Mouse (Mus musculus) gastrocnemius, adult 2 months (tissue): ENCODE results near the gene Kif21b. TPM values are rescaled to one million over a fixed set of nuclear protein-coding genes. Genes with fewer than 3 reads are reported as not detected.

Experiments used
- DNase-seq: peaks from one replicate; pipeline ENCODE4 v3.0.0; 2022
- H3K27ac ChIP-seq: fragments of 200-600 bp; 2 replicates; pipeline ENCODE4 v1.8.1; 2022; ENCODE audit warnings: mild to moderate bottlenecking
- H3K4me3 ChIP-seq: fragments of 200-600 bp; 2 replicates; pipeline ENCODE4 v1.8.1; 2022; ENCODE audit warnings: mild to moderate bottlenecking, moderate library complexity
- CTCF ChIP-seq: fragments of 200-600 bp; IDR thresholded peaks from 2 replicates; pipeline ENCODE4 v1.8.1; 2022; ENCODE audit warnings: antibody characterized with exemption, mild to moderate bottlenecking, moderate library complexity
- intact Hi-C: fragments of 180-260 bp; cut with DNase I; formaldehyde crosslinking; loops from one replicate; pipeline ENCODE4 v1.15.1; 2025
- total RNA-seq, 2 experiments: library from RNA; stranded (reverse); gene quantifications; 2 replicates each; pipeline ENCODE4 v1.2.3; 2021

Gene Kif21b
- total RNA-seq, 2 experiments from 2014 or later, result 0.46 to 0.47 TPM

GRCm38 (mm10) chr1:136142336-136142735 lies 11.1 kb downstream of the Kif21b start:
- DNase-seq, result no peak
- intact Hi-C loops, result no loop called here
- Histone ChIP-seq H3K4me3 (no peak overlapping the region), H3K27ac (no peak overlapping the region)
- TF ChIP-seq CTCF, result no peak

DNA sequence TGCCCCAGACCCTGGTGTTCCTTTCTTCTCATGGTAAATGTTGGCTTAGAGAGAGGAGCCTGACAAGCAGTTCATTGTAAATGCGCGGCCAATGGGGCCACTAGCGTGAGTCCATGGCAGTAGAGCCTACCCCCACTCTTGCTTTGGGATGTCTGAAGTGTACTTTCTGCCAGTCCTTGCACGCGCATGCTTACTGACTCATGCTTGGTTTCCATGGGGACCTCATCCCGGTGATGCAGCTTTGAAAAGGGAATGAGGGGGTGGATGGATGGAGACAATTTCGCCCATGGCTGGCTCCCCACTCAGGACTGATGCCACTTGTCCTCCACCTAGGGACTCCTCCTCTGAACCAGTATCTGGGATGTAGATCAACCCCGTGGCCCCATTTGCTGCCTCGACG lies 12.3 kb downstream of the Kif21b start:
- H3K4me3 ChIP-seq, result no peak overlapping the region
- TF ChIP-seq CTCF, result no peak
- intact Hi-C loops, result no loop called here
- no peak for DNase-seq
- H3K27ac ChIP-seq, result no peak overlapping the region

GRCm38 (mm10) chr1:136149702-136150101 lies 18.5 kb downstream of the Kif21b start:
- no peak for TF ChIP-seq CTCF
- intact Hi-C loops, result no loop called here
- Histone ChIP-seq H3K27ac (no peak overlapping the region), H3K4me3 (no peak overlapping the region)
- no peak for DNase-seq

- no peak for DNase-seq
- Histone ChIP-seq H3K4me3 (no peak overlapping the region), H3K27ac (no peak overlapping the region)
- no peak for TF ChIP-seq CTCF
- intact Hi-C loops, result no loop called here
Measured at GRCm38 (mm10) chr1:136151371-136151770, 20.2 kb downstream of the Kif21b start.

- no peak for TF ChIP-seq CTCF
- Histone ChIP-seq H3K4me3 (no peak overlapping the region), H3K27ac (no peak overlapping the region)
- DNase-seq, result no peak
- intact Hi-C loops, result no loop called here
Measured at GRCm38 (mm10) chr1:136156304-136156703, 25.1 kb downstream of the Kif21b start.

- DNase-seq, result no peak
- intact Hi-C loops, result no loop called here
Measured at GRCm38 (mm10) chr1:136156951-136157350, 25.8 kb downstream of the Kif21b start.

GRCm38 (mm10) chr1:136159830-136160229 lies 28.6 kb downstream of the Kif21b start:
- DNase-seq, result no peak
- no peak for TF ChIP-seq CTCF
- intact Hi-C loops, result no loop called here
- H3K27ac ChIP-seq, result no peak overlapping the region
- no peak overlapping the region for H3K4me3 ChIP-seq

More at GRCm38 (mm10) chr1:136156951-136157350, 25.8 kb downstream of the Kif21b start:
- TF ChIP-seq CTCF, result no peak
- Histone ChIP-seq H3K27ac (no peak overlapping the region), H3K4me3 (no peak overlapping the region)

DNA sequence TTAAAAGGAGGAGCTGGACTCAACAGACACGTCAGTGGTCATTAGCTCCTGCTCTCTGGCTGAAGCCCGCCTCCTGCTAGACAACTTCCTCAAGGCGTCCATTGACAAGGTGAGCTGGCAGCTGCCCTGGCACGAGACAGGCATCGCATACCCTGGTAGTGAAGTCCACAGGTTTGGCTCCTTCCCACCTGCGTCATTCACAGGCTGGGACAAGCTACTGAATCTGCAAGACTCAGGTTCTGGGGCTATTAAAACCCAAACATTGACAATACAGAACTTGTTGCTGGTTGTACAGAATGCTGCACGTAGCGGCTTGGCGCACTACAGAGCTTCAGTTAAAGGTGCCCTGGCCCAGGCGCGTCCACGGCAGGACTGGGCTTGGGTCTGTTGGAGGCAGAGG lies 29.1 kb downstream of the Kif21b start:
- no peak overlapping the region for H3K27ac ChIP-seq
- TF ChIP-seq CTCF, result no peak
- intact Hi-C loops, result no loop called here
- no peak for DNase-seq
- H3K4me3 ChIP-seq, result no peak overlapping the region

- H3K27ac ChIP-seq, result no peak overlapping the region
- no peak overlapping the region for H3K4me3 ChIP-seq
- intact Hi-C loops, result no loop called here
- no peak for TF ChIP-seq CTCF
- DNase-seq, result no peak
Measured at GRCm38 (mm10) chr1:136160930-136161329, 29.7 kb downstream of the Kif21b start.

GRCm38 (mm10) chr1:136161333-136161921 lies 30.2 kb downstream of the Kif21b start:
- no peak overlapping the region for H3K27ac ChIP-seq
- no peak overlapping the region for H3K4me3 ChIP-seq
- intact Hi-C loops, result no loop called here
- DNase-seq, result no peak
- no peak for TF ChIP-seq CTCF

- Histone ChIP-seq H3K27ac (no peak overlapping the region), H3K4me3 (no peak overlapping the region)
- no peak for TF ChIP-seq CTCF
- no peak for DNase-seq
- intact Hi-C loops, result loop anchor here (5.0 kb wide), 1 partner anchor 47 kb away; the partner anchor contains the start of gene Mroh3
Measured at GRCm38 (mm10) chr1:136165436-136165835, 34.2 kb downstream of the Kif21b start.

DNA sequence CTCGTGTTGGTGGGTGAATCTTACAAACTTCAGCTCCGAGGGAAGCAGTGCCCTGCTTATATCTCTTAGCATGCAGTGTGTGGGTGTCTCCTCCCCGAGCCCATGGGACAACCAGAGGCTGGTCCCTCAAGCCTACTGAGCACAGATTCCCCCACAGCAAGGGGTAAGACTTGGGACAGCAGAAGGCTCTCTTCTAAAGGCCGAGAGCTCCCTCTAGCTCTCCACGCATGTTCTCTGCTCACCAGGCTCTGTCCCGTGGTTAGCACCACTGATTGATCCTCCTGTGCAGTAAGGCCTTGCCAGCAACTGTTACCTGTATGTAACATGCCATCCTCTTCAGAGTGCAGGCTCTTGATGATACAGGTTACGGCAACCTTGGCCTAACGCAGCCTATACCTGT lies 36.5 kb downstream of the Kif21b start:
- Histone ChIP-seq H3K4me3 (no peak overlapping the region), H3K27ac (no peak overlapping the region)
- intact Hi-C loops, result loop anchor here (5.0 kb wide), 1 partner anchor 45 kb away; the partner anchor contains the start of gene Mroh3
- peak; percentile 58 for TF ChIP-seq CTCF
- no peak for DNase-seq

DNA sequence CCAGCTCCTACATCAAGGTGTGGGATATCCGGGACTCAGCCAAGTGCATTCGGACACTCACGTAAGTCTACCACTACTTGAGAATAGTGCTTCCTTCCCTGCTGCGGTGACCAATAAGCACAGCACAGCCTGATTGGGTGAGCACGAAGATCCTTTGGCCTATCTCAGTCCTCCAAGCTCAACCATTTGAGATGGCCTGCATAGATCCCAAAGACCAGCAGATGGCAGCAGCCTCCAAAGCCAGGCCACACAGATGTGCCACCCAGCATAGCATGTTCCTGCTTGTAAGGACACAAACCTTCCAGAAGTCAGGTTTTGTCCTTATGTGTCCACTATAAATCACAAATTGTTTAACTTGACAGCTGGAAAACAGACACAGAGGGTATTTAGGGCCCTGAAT lies 38.9 kb downstream of the Kif21b start:
- H3K4me3 ChIP-seq, result no peak overlapping the region
- TF ChIP-seq CTCF, result peak; percentile 90
- no peak overlapping the region for H3K27ac ChIP-seq
- intact Hi-C loops, result loop anchor here (1.0 kb wide), 1 partner anchor 289 kb away; no protein-coding TSS in a partner anchor
- peak; percentile 76 for DNase-seq

DNA sequence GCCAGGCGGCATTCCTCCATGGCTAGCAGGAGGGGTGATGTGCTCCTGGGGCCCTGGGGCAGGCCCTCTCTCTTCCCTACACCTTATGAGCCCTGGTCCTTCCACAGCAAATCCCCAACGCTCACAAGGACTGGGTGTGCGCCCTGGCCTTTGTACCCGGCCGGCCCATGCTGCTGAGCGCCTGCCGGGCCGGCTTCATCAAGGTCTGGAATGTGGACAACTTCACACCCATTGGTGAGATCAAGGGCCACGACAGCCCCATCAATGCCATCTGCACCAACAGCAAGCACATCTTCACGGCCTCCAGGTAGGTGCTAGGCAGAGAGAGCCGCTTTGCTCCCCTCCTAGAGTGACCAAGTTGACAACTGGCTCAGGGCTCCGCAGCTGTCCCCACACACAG lies 41.5 kb downstream of the Kif21b start:
- no peak overlapping the region for H3K27ac ChIP-seq
- intact Hi-C loops, result no loop called here
- no peak overlapping the region for H3K4me3 ChIP-seq
- no peak for DNase-seq
- TF ChIP-seq CTCF, result no peak
